Comparison of ENCODE assay signal across 16 mouse cellular contexts in genomic region chr8:70159211-70159610, GRCm38 (mm10). TPM values are rescaled to one million over a fixed set of nuclear protein-coding genes. Genes with fewer than 3 reads are reported as not detected.
DNase-seq lines count a peak whose midpoint lies in the region; ATAC-seq and TF ChIP-seq lines count a peak whose summit lies in the region.
"Had no signal": no experiment of that assay in that cellular context is flagged by ENCODE, and none has a peak within 500 bp of the region (broad histone marks: within the 10 kb centered on the region; RNA-seq: fewer than 3 reads in every experiment).

No protein-coding gene starts in this region.

- H3K4me1 ChIP-seq in hindbrain, embryonic 15.5 days (replicated peaks): peaks cover 12% of the 10 kb centered on the region
- peaks cover 28% of the 10 kb centered on the region for H3K4me1 ChIP-seq in hindbrain, embryonic 10.5 days (replicated peaks)
- peaks cover 5% of the 10 kb centered on the region for H3K4me1 ChIP-seq in midbrain, embryonic 13.5 days (replicated peaks)
- H3K4me1 ChIP-seq in midbrain, embryonic 16.5 days (ENCODE audit: control insufficient read depth, insufficient read depth, low read length): no peaks in the 10 kb centered on the region
- peaks cover 34% of the 10 kb centered on the region for H3K4me1 ChIP-seq in E14TG2a.4 (replicated peaks; ENCODE audit: low read depth, low read length)
- H3K4me1 ChIP-seq in limb, embryonic 13.5 days: peaks cover 8% of the 10 kb centered on the region; the same call in 1 of the 2 replicates

- DNase-seq in hindbrain, embryonic 10.5 days (ENCODE audit: low spot score): no peak
- DNase-seq in adrenal gland, postnatal 14 days: no peak
- DNase-seq: adrenal gland, adult 2 months; cerebellum, adult 11-12 months; cerebellum, postnatal 36 days; gastrocnemius, postnatal 10 days; heart, postnatal 10 days; kidney, postnatal 10 days; lung, adult 18-20 months had no signal

- H3K36me3 ChIP-seq in hindbrain, embryonic 15.5 days: no peaks in the 10 kb centered on the region
- H3K36me3 ChIP-seq in hindbrain, embryonic 10.5 days: no peaks in the 10 kb centered on the region
- H3K36me3 ChIP-seq in midbrain, embryonic 13.5 days: no peaks in the 10 kb centered on the region
- H3K36me3 ChIP-seq in midbrain, embryonic 16.5 days (ENCODE audit: control insufficient read depth, insufficient read depth, low read length): no peaks in the 10 kb centered on the region
- H3K36me3 ChIP-seq in E14TG2a.4 (ENCODE audit: insufficient read depth, low read length): no peaks in the 10 kb centered on the region
- no peaks in the 10 kb centered on the region for H3K36me3 ChIP-seq in limb, embryonic 13.5 days
- H3K36me3 ChIP-seq: limb, embryonic 12.5 days had no signal

- 83% methylated on average over 4 of the region's 4 CpGs for WGBS in hindbrain, embryonic 15.5 days
- 86% methylated on average over 4 of the region's 4 CpGs for WGBS in hindbrain, embryonic 10.5 days
- WGBS in midbrain, embryonic 13.5 days: 92% methylated on average over 4 of the region's 4 CpGs
- whole genome bisulfite sequencing in midbrain, embryonic 16.5 days: 90% methylated on average over 4 of the region's 4 CpGs
- 86% methylated on average over 4 of the region's 4 CpGs for WGBS in limb, embryonic 13.5 days

- no peak for TF ChIP-seq CTCF in E14TG2a.4 (conservative IDR thresholded peaks at IDR 0.05; ENCODE audit: low read length)

- H3K27ac ChIP-seq in hindbrain, embryonic 15.5 days (replicated peaks): no peak overlapping the region
- H3K27ac ChIP-seq in hindbrain, embryonic 10.5 days: no peak overlapping the region
- no peak overlapping the region for H3K27ac ChIP-seq in midbrain, embryonic 13.5 days
- H3K27ac ChIP-seq in midbrain, embryonic 16.5 days (ENCODE audit: low read length): no peak overlapping the region
- H3K27ac ChIP-seq in limb, embryonic 13.5 days: no peak overlapping the region

- peak overlapping the region; percentile 79 for H3K4me2 ChIP-seq in hindbrain, embryonic 15.5 days
- peak overlapping the region; percentile 72; the same call in 1 of the 2 replicates for H3K4me2 ChIP-seq in midbrain, embryonic 13.5 days (replicated peaks)
- no peak overlapping the region; the same call in 1 of the 2 replicates for H3K4me2 ChIP-seq in midbrain, embryonic 16.5 days (ENCODE audit: low read length)
- H3K4me2 ChIP-seq in limb, embryonic 13.5 days (replicated peaks): no peak overlapping the region

- H3K4me3 ChIP-seq in hindbrain, embryonic 15.5 days: no peak overlapping the region
- H3K4me3 ChIP-seq in hindbrain, embryonic 10.5 days: no peak overlapping the region
- no peak overlapping the region for H3K4me3 ChIP-seq in midbrain, embryonic 13.5 days (replicated peaks)
- no peak overlapping the region for H3K4me3 ChIP-seq in midbrain, embryonic 16.5 days (ENCODE audit: low read depth, low read length)
- peak overlapping the region; percentile 84 for H3K4me3 ChIP-seq in E14TG2a.4 (replicated peaks; ENCODE audit: low read length)
- H3K4me3 ChIP-seq in limb, embryonic 13.5 days: 0 out of 2 replicates have a peak overlapping the region, but pooled peaks have one; percentile 53

- no peaks in the 10 kb centered on the region for H3K27me3 ChIP-seq in hindbrain, embryonic 15.5 days
- H3K27me3 ChIP-seq in hindbrain, embryonic 10.5 days (ENCODE audit: insufficient read depth, poor library complexity, severe bottlenecking): peaks cover 32% of the 10 kb centered on the region
- peaks cover 10% of the 10 kb centered on the region; the same call in 1 of the 2 replicates for H3K27me3 ChIP-seq in midbrain, embryonic 13.5 days
- no peaks in the 10 kb centered on the region for H3K27me3 ChIP-seq in midbrain, embryonic 16.5 days (ENCODE audit: control insufficient read depth, insufficient read depth, low read depth, low read length)
- H3K27me3 ChIP-seq in E14TG2a.4 (ENCODE audit: insufficient read depth, low read length): peaks cover 21% of the 10 kb centered on the region
- H3K27me3 ChIP-seq in limb, embryonic 13.5 days: peaks cover 12% of the 10 kb centered on the region

- 0 out of 2 replicates have a peak overlapping the region, but pooled peaks have one; percentile 59 for H3K9ac ChIP-seq in hindbrain, embryonic 15.5 days
- no peak overlapping the region for H3K9ac ChIP-seq in midbrain, embryonic 13.5 days (replicated peaks)
- H3K9ac ChIP-seq in midbrain, embryonic 16.5 days (ENCODE audit: low read depth, low read length): no peak overlapping the region
- H3K9ac ChIP-seq in limb, embryonic 13.5 days: no peak overlapping the region

- no peaks in the 10 kb centered on the region for H3K9me3 ChIP-seq in hindbrain, embryonic 15.5 days
- H3K9me3 ChIP-seq in hindbrain, embryonic 10.5 days: no peaks in the 10 kb centered on the region
- H3K9me3 ChIP-seq in midbrain, embryonic 13.5 days: no peaks in the 10 kb centered on the region
- no peaks in the 10 kb centered on the region for H3K9me3 ChIP-seq in midbrain, embryonic 16.5 days (replicated peaks; ENCODE audit: control insufficient read depth, low read length, poor library complexity, severe bottlenecking)
- H3K9me3 ChIP-seq in E14TG2a.4 (ENCODE audit: low read length): no peaks in the 10 kb centered on the region
- no peaks in the 10 kb centered on the region; the same call in 1 of the 2 replicates for H3K9me3 ChIP-seq in limb, embryonic 13.5 days
- H3K9me3 ChIP-seq: limb, embryonic 12.5 days had no signal

- no peak for ATAC-seq in hindbrain, embryonic 15.5 days (ENCODE audit: low FRiP score, low read depth)
- no peak for ATAC-seq in midbrain, embryonic 13.5 days
- no peak for ATAC-seq in midbrain, embryonic 16.5 days
- no peak for ATAC-seq in limb, embryonic 13.5 days (ENCODE audit: low FRiP score, low read depth)
- ATAC-seq in cerebellum, adult (ENCODE audit: insufficient number of reproducible peaks, low FRiP score, low TSS enrichment): no peak

RNA-seq across cellular contexts. Expression of gene Tmem161a, which starts 12.9 kb away (rescaled TPM):
- 47.3 and 53.1 TPM in 2 replicates for polyA plus RNA-seq in hindbrain, embryonic 15.5 days (2015; fragmentation: Nextera tagmentation; extraction: Ambion mirVana)
- polyA plus RNA-seq in hindbrain, embryonic 10.5 days (2016; fragmentation: Nextera tagmentation; extraction: Ambion mirVana): 56.2 and 64.9 TPM in 2 replicates
- 44.6 and 49.5 TPM in 2 replicates for polyA plus RNA-seq in midbrain, embryonic 13.5 days (2015; fragmentation: Nextera tagmentation; extraction: Ambion mirVana)
- 51.0 and 54.5 TPM in 2 replicates for polyA plus RNA-seq in midbrain, embryonic 16.5 days (2015; fragmentation: Nextera tagmentation; extraction: Ambion mirVana)
- 66.5 and 70.6 TPM in 2 replicates for polyA plus RNA-seq in limb, embryonic 13.5 days (2015; fragmentation: Nextera tagmentation; extraction: Ambion mirVana)
- total RNA-seq in adrenal gland, postnatal 14 days (2021): 48.9 and 50.7 TPM in 2 replicates

RNA-seq across cellular contexts. Expression of gene Mef2b, which starts 19.7 kb away (rescaled TPM):
- polyA plus RNA-seq in hindbrain, embryonic 15.5 days (2015; fragmentation: Nextera tagmentation; extraction: Ambion mirVana): 0.48 and 0.80 TPM in 2 replicates
- polyA plus RNA-seq in hindbrain, embryonic 10.5 days (2016; fragmentation: Nextera tagmentation; extraction: Ambion mirVana): 0.58 and 0.76 TPM in 2 replicates
- polyA plus RNA-seq in midbrain, embryonic 13.5 days (2015; fragmentation: Nextera tagmentation; extraction: Ambion mirVana): 0.26 and 0.59 TPM in 2 replicates
- polyA plus RNA-seq in midbrain, embryonic 16.5 days (2015; fragmentation: Nextera tagmentation; extraction: Ambion mirVana): 0.51 and 0.73 TPM in 2 replicates
- polyA plus RNA-seq in limb, embryonic 13.5 days (2015; fragmentation: Nextera tagmentation; extraction: Ambion mirVana): 0.38 TPM in 2 replicates
- 0.41 and 0.56 TPM in 2 replicates for total RNA-seq in adrenal gland, postnatal 14 days (2021)

RNA-seq across cellular contexts. Expression of gene Borcs8, which starts 19.9 kb away (rescaled TPM):
- polyA plus RNA-seq in hindbrain, embryonic 15.5 days (2015; fragmentation: Nextera tagmentation; extraction: Ambion mirVana): 54.6 and 55.1 TPM in 2 replicates
- polyA plus RNA-seq in hindbrain, embryonic 10.5 days (2016; fragmentation: Nextera tagmentation; extraction: Ambion mirVana): 46.9 and 48.3 TPM in 2 replicates
- polyA plus RNA-seq in midbrain, embryonic 13.5 days (2015; fragmentation: Nextera tagmentation; extraction: Ambion mirVana): 53.0 and 56.5 TPM in 2 replicates
- 48.7 and 55.5 TPM in 2 replicates for polyA plus RNA-seq in midbrain, embryonic 16.5 days (2015; fragmentation: Nextera tagmentation; extraction: Ambion mirVana)
- 51.0 and 56.0 TPM in 2 replicates for polyA plus RNA-seq in limb, embryonic 13.5 days (2015; fragmentation: Nextera tagmentation; extraction: Ambion mirVana)
- 49.2 and 50.5 TPM in 2 replicates for total RNA-seq in adrenal gland, postnatal 14 days (2021)

RNA-seq across cellular contexts. Expression of gene Rfxank, which starts 20.3 kb away (rescaled TPM):
- 13.0 and 13.6 TPM in 2 replicates for polyA plus RNA-seq in hindbrain, embryonic 15.5 days (2015; fragmentation: Nextera tagmentation; extraction: Ambion mirVana)
- 19.5 and 20.6 TPM in 2 replicates for polyA plus RNA-seq in hindbrain, embryonic 10.5 days (2016; fragmentation: Nextera tagmentation; extraction: Ambion mirVana)
- polyA plus RNA-seq in midbrain, embryonic 13.5 days (2015; fragmentation: Nextera tagmentation; extraction: Ambion mirVana): 12.5 and 13.4 TPM in 2 replicates
- polyA plus RNA-seq in midbrain, embryonic 16.5 days (2015; fragmentation: Nextera tagmentation; extraction: Ambion mirVana): 10.7 and 11.8 TPM in 2 replicates
- polyA plus RNA-seq in limb, embryonic 13.5 days (2015; fragmentation: Nextera tagmentation; extraction: Ambion mirVana): 23.8 and 26.0 TPM in 2 replicates
- total RNA-seq in adrenal gland, postnatal 14 days (2021): 16.9 and 18.8 TPM in 2 replicates

RNA-seq across cellular contexts. Expression of gene Nr2c2ap, which starts 28.1 kb away (rescaled TPM):
- 38.3 and 42.8 TPM in 2 replicates for polyA plus RNA-seq in hindbrain, embryonic 15.5 days (2015; fragmentation: Nextera tagmentation; extraction: Ambion mirVana)
- 37.0 and 38.0 TPM in 2 replicates for polyA plus RNA-seq in hindbrain, embryonic 10.5 days (2016; fragmentation: Nextera tagmentation; extraction: Ambion mirVana)
- 27.2 and 30.4 TPM in 2 replicates for polyA plus RNA-seq in midbrain, embryonic 13.5 days (2015; fragmentation: Nextera tagmentation; extraction: Ambion mirVana)
- polyA plus RNA-seq in midbrain, embryonic 16.5 days (2015; fragmentation: Nextera tagmentation; extraction: Ambion mirVana): 35.0 and 38.2 TPM in 2 replicates
- polyA plus RNA-seq in limb, embryonic 13.5 days (2015; fragmentation: Nextera tagmentation; extraction: Ambion mirVana): 25.1 and 26.0 TPM in 2 replicates
- 15.0 and 18.4 TPM in 2 replicates for total RNA-seq in adrenal gland, postnatal 14 days (2021)

Comparison
In these comparisons a context has a peak if more than half of its experiments do, and no peak if none do; other contexts are left out.
1. H3K4me2 ChIP-seq: peak in hindbrain, embryonic 15.5 days (single experiment) and midbrain, embryonic 13.5 days (single experiment); none in midbrain, embryonic 16.5 days (single experiment) and limb, embryonic 13.5 days (single experiment).
2. H3K4me3 ChIP-seq: peak in E14TG2a.4 (single experiment) and limb, embryonic 13.5 days (single experiment); none in hindbrain, embryonic 15.5 days (single experiment), hindbrain, embryonic 10.5 days (single experiment), midbrain, embryonic 13.5 days (single experiment) and midbrain, embryonic 16.5 days (single experiment).